Mouse (Mus musculus): Measurements from ENCODE around the gene Hmga1. TPM values are rescaled to one million over a fixed set of nuclear protein-coding genes. Genes with fewer than 3 reads are reported as not detected.
A peak's percentile ranks its signal among the peaks of the same experiment; 100 is the strongest.

The Hmga1 gene
- 295 and 329 TPM in 2 replicates for polyA plus RNA-seq (2014; fragmentation: Nextera tagmentation; extraction: Ambion mirVana)

- H3K27me3 ChIP-seq (ENCODE audit: insufficient read depth, low read length): no peaks in the 10 kb centered on the region
- peak within 1 kb of the TSS; percentile 79 for H3K9ac ChIP-seq
- peak; percentile 74 for ATAC-seq (ENCODE audit: insufficient read depth)
- H3K4me3 ChIP-seq (ENCODE audit: low read depth, low read length): peak within 1 kb of the TSS; percentile 82
- no peaks in the 10 kb centered on the region for H3K9me3 ChIP-seq (ENCODE audit: low read depth, low read length)
- TF ChIP-seq CTCF (IDR thresholded peaks at IDR 0.05; ENCODE audit: low read depth): no peak
- H3K27ac ChIP-seq (ENCODE audit: low read depth): peak within 1 kb of the TSS; percentile 96
- under 1% methylated on average over 79 of the region's 79 CpGs for WGBS
- peaks cover 14% of the 10 kb centered on the region for H3K36me3 ChIP-seq (ENCODE audit: insufficient read depth)
- peaks cover 13% of the 10 kb centered on the region; the same call in 1 of the 2 replicates for H3K4me1 ChIP-seq (ENCODE audit: insufficient read depth)
- peak within 1 kb of the TSS; percentile 89 for H3K4me2 ChIP-seq
- DNase-seq: peak; percentile 96
Observed at GRCm38 (mm10) chr17:27556315-27557011, at the start of gene Hmga1. Gene Hmga1 (plus strand): TSS chr17:27556497.

- Histone ChIP-seq H3K4me1 (ENCODE audit: insufficient read depth) (no peaks in the 10 kb centered on the region), H3K27me3 (ENCODE audit: insufficient read depth, low read length) (peaks cover 57% of the 10 kb centered on the region), H3K4me2 (no peak overlapping the region), H3K9ac (no peak overlapping the region), H3K27ac (ENCODE audit: low read depth) (no peak overlapping the region), H3K4me3 (ENCODE audit: low read depth, low read length) (no peak overlapping the region), H3K9me3 (ENCODE audit: low read depth, low read length) (no peaks in the 10 kb centered on the region), H3K36me3 (ENCODE audit: insufficient read depth) (no peaks in the 10 kb centered on the region)
- no peak for TF ChIP-seq CTCF (IDR thresholded peaks at IDR 0.05; ENCODE audit: low read depth)
- WGBS: 81% methylated on average over 7 of the region's 7 CpGs
- ATAC-seq (ENCODE audit: insufficient read depth): no peak
- no peak for DNase-seq
Observed at GRCm38 (mm10) chr17:27506871-27507590, 49.3 kb upstream of the Hmga1 start.

DNA sequence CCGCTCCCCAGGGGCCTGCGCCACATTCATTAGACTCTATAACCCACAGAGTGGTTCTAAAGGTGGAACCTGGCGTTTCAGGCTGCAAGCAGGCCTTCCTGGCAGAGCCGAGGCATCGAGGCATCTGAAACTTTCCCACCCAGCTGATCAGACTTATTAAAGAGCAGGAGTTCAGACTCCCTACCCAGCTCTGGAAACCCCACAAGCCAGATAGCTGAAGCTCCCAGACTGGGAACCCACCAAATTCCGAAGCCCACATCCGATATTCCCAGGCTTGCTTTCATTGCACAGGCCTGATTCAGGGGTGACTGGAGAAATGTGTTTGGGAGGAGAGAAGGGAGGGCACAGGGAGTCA lies 48.7 kb upstream of the Hmga1 start:
- Histone ChIP-seq H3K4me2 (no peak overlapping the region), H3K4me3 (ENCODE audit: low read depth, low read length) (no peak overlapping the region), H3K9me3 (ENCODE audit: low read depth, low read length) (no peaks in the 10 kb centered on the region), H3K27me3 (ENCODE audit: insufficient read depth, low read length) (peaks cover 57% of the 10 kb centered on the region), H3K36me3 (ENCODE audit: insufficient read depth) (no peaks in the 10 kb centered on the region), H3K4me1 (ENCODE audit: insufficient read depth) (no peaks in the 10 kb centered on the region), H3K9ac (no peak overlapping the region), H3K27ac (ENCODE audit: low read depth) (no peak overlapping the region)
- 84% methylated on average over 7 of the region's 7 CpGs for WGBS
- no peak for TF ChIP-seq CTCF (IDR thresholded peaks at IDR 0.05; ENCODE audit: low read depth)
- ATAC-seq (ENCODE audit: insufficient read depth) (no peak), DNase-seq (no peak)

DNA sequence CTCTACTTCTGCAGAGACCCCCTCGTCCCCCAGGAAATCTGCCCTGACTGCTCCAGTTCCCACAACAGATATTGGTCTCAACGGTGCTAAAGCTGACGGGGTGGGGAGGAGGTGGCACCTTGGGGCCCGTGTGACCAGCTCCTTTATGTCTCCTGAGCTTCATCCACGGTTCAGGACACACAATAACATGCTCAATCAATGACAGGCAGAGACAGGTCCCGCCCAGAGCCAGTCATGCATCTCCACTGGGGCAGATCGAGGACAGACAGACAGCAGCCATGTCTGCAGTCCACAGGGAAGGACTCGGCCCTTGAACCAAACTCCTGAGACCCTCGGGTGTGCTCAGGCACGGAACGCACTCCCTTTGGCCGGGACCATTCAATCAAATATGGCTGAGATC lies 48.3 kb upstream of the Hmga1 start:
- peaks cover 58% of the 10 kb centered on the region for H3K27me3 ChIP-seq (ENCODE audit: insufficient read depth, low read length)
- no peak for TF ChIP-seq CTCF (IDR thresholded peaks at IDR 0.05; ENCODE audit: low read depth)
- ATAC-seq (ENCODE audit: insufficient read depth): no peak
- no peaks in the 10 kb centered on the region for H3K4me1 ChIP-seq (ENCODE audit: insufficient read depth)
- no peak overlapping the region for H3K27ac ChIP-seq (ENCODE audit: low read depth)
- H3K9ac ChIP-seq: no peak overlapping the region
- no peaks in the 10 kb centered on the region for H3K9me3 ChIP-seq (ENCODE audit: low read depth, low read length)
- WGBS: 59% methylated on average over 12 of the region's 12 CpGs
- no peak overlapping the region for H3K4me2 ChIP-seq
- DNase-seq: no peak
- no peak overlapping the region for H3K4me3 ChIP-seq (ENCODE audit: low read depth, low read length)
- no peaks in the 10 kb centered on the region for H3K36me3 ChIP-seq (ENCODE audit: insufficient read depth)

DNA sequence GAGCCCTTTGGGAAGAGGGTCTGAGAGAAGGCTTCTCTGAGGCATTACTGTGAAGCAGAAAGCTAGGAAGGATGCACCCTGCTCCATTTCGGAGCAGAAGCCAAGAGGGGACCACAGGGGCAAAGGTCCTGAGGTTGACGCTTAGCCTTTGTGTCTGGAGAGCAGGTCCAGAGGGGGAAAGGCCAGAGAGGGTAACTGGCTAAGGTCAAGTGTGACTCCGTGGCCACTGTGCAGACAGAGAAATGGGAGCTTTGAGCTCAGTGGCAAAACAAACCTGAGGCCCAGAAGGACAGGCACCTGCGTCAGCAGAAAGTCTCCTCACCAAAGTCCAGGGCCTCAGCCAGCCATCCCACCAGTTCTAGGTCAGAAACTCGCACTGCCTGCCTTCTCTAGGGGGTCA lies 47.8 kb upstream of the Hmga1 start:
- ATAC-seq (ENCODE audit: insufficient read depth): no peak
- Histone ChIP-seq H3K4me3 (ENCODE audit: low read depth, low read length) (no peak overlapping the region), H3K27ac (ENCODE audit: low read depth) (no peak overlapping the region), H3K27me3 (ENCODE audit: insufficient read depth, low read length) (peaks cover 61% of the 10 kb centered on the region), H3K36me3 (ENCODE audit: insufficient read depth) (no peaks in the 10 kb centered on the region), H3K4me1 (ENCODE audit: insufficient read depth) (no peaks in the 10 kb centered on the region), H3K9ac (no peak overlapping the region), H3K4me2 (no peak overlapping the region), H3K9me3 (ENCODE audit: low read depth, low read length) (no peaks in the 10 kb centered on the region)
- DNase-seq: no peak
- 53% methylated on average over 5 of the region's 5 CpGs for WGBS
- no peak for TF ChIP-seq CTCF (IDR thresholded peaks at IDR 0.05; ENCODE audit: low read depth)

DNA sequence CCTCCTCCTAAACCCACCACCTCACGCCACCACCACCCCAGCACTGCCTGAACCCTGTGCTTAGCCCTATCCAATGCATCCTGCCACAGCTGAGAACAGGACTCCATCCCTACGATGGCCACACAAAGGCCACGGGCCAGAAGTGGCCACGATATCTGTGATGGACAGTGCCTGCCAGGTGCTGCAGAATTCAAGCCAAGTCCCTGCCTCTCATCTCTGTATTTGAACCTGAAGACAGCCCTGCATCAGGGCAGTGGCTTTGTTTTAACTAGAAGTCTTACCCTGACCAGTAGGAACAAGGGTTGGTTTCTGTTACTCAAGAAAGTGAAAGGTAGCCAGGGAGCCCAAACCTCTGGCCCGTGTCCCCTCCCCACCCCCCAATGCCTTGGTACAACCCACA lies 47.2 kb upstream of the Hmga1 start:
- Histone ChIP-seq H3K27ac (ENCODE audit: low read depth) (no peak overlapping the region), H3K9ac (no peak overlapping the region), H3K36me3 (ENCODE audit: insufficient read depth) (no peaks in the 10 kb centered on the region), H3K9me3 (ENCODE audit: low read depth, low read length) (no peaks in the 10 kb centered on the region), H3K4me1 (ENCODE audit: insufficient read depth) (no peaks in the 10 kb centered on the region), H3K27me3 (ENCODE audit: insufficient read depth, low read length) (peaks cover 64% of the 10 kb centered on the region), H3K4me2 (no peak overlapping the region), H3K4me3 (ENCODE audit: low read depth, low read length) (no peak overlapping the region)
- DNase-seq (no peak), ATAC-seq (ENCODE audit: insufficient read depth) (no peak)
- no peak for TF ChIP-seq CTCF (IDR thresholded peaks at IDR 0.05; ENCODE audit: low read depth)
- WGBS: 67% methylated on average over 5 of the region's 5 CpGs

DNA sequence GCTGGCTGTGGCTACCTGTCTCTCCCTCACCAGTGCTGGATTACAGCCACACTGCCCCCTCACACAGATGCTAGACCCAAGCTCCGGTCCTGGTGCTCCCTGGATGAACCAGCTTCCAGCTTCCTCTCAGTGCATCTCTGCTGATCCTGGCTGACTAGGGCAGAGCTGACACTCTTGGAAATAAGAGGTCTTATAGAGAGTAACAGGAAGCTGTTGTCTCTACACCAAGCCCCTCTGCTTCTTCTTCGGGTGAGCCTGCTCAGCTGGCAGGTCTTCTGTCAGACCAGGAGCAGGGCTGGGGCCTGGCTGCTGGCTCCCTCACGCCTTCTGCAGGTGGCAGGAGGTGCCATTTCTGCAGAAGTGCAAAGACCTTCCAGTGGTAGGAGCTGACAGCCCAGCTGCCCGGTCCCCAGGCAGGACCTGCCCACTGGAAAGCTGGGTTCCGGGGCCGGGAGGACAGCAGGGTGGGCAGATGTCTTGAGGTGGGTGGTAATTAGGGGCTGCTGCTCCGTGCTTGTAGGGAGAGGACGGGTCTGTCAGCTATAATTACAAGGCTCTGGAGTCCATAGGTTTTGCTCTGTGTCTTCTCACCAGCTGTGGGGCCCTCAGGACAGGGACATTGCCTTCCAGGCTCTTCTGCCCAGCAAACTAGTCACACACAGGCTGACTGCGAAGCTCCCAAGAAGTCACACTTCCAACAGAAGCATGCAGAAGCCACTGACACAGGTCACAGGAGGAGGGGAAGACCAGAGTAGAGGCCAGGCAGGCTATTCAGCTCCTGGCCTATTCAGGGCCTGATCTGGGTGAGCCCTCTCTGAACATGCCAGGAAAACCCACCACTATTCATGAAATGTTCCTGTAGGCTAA lies 45.8 kb upstream of the Hmga1 start:
- Histone ChIP-seq H3K4me3 (ENCODE audit: low read depth, low read length) (no peak overlapping the region), H3K9me3 (ENCODE audit: low read depth, low read length) (no peaks in the 10 kb centered on the region), H3K36me3 (ENCODE audit: insufficient read depth) (no peaks in the 10 kb centered on the region), H3K4me1 (ENCODE audit: insufficient read depth) (no peaks in the 10 kb centered on the region), H3K4me2 (no peak overlapping the region), H3K27ac (ENCODE audit: low read depth) (no peak overlapping the region), H3K9ac (no peak overlapping the region), H3K27me3 (ENCODE audit: insufficient read depth, low read length) (peaks cover 76% of the 10 kb centered on the region)
- WGBS: 49% methylated on average over 9 of the region's 9 CpGs
- DNase-seq (no peak), ATAC-seq (ENCODE audit: insufficient read depth) (no peak)
- TF ChIP-seq CTCF (IDR thresholded peaks at IDR 0.05; ENCODE audit: low read depth): no peak

Measured in lung, embryonic 14.5 days (tissue).